Mouse (Mus musculus) hindbrain, embryonic 15.5 days (tissue): ENCODE measurements around the gene Fpgt. TPM values are rescaled to one million over a fixed set of nuclear protein-coding genes. Genes with fewer than 3 reads are reported as not detected.
A peak's percentile ranks its signal among the peaks of the same experiment; 100 is the strongest.

Experiments used
- ATAC-seq: fragments of 200-750 bp; cut with Nextera tagmentation; 2 replicates; pipeline ENCODE4 v1.8.0; 2017; ENCODE audit warnings: low read depth, moderate number of reproducible peaks, moderate TSS enrichment; ENCODE audit not compliant: low FRiP score
- H3K27ac ChIP-seq: fragments of 300-500 bp; sonication (generic); replicated peaks from 2 replicates; pipeline ENCODE4 v1.5.1; 2015; ENCODE audit warnings: mild to moderate bottlenecking, inconsistent platforms
- H3K27me3 ChIP-seq: fragments of 300-500 bp; sonication (generic); 2 replicates; pipeline ENCODE4 v1.6.1; 2015; ENCODE audit warnings: control low read depth, inconsistent platforms
- H3K36me3 ChIP-seq: fragments of 300-500 bp; sonication (generic); 2 replicates; pipeline ENCODE4 v1.6.1; 2015; ENCODE audit warnings: control low read depth, inconsistent platforms
- H3K4me1 ChIP-seq: fragments of 300-500 bp; sonication (generic); replicated peaks from 2 replicates; pipeline ENCODE4 v1.6.1; 2015; ENCODE audit warnings: control low read depth, inconsistent platforms
- H3K4me2 ChIP-seq: fragments of 300-500 bp; sonication (generic); 2 replicates; pipeline ENCODE4 v1.6.1; 2015; ENCODE audit warnings: moderate library complexity, mild to moderate bottlenecking, inconsistent platforms
- H3K4me3 ChIP-seq: fragments of 300-500 bp; sonication (generic); 2 replicates; pipeline ENCODE4 v1.5.1; 2015; ENCODE audit warnings: mild to moderate bottlenecking, inconsistent platforms
- H3K9ac ChIP-seq: fragments of 300-500 bp; sonication (generic); 2 replicates; pipeline ENCODE4 v1.6.1; 2015; ENCODE audit warnings: inconsistent platforms
- H3K9me3 ChIP-seq: fragments of 300-500 bp; sonication (generic); 2 replicates; pipeline ENCODE4 v1.6.1; 2016; ENCODE audit warnings: control low read depth, inconsistent platforms
- WGBS: fragments of 180-500 bp; shearing (Covaris S2); methylation state at CpG from one replicate; pipeline ENCODE4 v1.1.7; 2015; 5-methylcytosine and 5-hydroxymethylcytosine counted together
- polyA plus RNA-seq: library from polyadenylated mRNA; unstranded; fragments of >200 nt; fragmentation: Nextera tagmentation; extraction: Ambion mirVana; gene quantifications from 2 replicates; pipeline ENCODE4 v1.2.1, GENCODE M21; 2015

Gene Fpgt
- polyA plus RNA-seq, result 19.0 and 19.3 TPM in 2 replicates

DNA sequence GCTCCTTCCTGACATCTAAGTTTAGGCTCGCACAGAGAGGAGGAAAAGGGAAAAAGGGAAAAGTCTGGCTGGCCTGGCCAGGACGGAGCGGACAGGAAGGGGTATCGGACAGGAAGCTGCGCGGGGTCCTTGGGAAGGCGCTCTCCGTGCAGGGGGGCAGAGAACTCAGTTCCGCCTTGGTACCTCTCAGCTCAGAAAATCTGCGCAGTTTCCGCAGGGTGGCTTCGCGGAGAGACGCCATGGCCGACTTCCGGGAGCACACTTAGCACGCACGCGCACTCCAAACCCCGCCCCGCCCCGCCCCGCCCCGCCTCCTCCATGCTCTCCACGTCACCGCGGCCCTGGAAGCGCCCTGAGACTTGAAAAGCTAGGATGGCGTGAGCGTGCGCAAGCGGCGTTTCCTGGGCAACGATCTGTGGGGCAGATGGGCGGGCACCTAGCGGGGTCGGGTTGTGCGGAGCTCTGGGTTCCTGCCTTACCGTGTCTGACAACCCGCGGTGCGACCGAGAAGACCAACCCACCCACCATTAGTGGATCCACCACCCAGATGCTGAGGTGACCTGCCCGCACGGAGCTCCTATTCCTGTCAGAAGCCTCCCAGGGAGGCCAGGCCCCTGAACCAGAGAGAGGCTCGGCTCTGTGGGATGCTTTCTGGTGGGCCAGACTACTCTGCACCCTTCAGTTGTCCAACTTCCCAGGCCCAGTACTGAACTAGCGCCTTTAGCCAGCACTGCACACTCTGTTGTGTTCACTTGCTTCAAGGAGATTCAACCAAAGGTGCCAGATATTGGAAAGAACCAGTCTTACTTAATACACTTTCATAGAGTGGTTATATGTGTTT lies at the start of gene Fpgt, which contains the start of gene Lrriq3:
TSS of gene Fpgt (minus strand) at position 288 of the 841 bp plus-strand sequence.
TSS of gene Lrriq3 (plus strand) at position 319 of the 841 bp plus-strand sequence.
- under 1% methylated on average over 47 of the region's 47 CpGs for WGBS
- Histone ChIP-seq H3K4me3 (peak within 1 kb of the TSS; percentile 63), H3K27ac (peak within 1 kb of the TSS; percentile 90), H3K9ac (peak within 1 kb of the TSS; percentile 84), H3K4me1 (peaks cover 12% of the 10 kb centered on the region), H3K4me2 (peak within 1 kb of the TSS; percentile 76), H3K27me3 (no peaks in the 10 kb centered on the region), H3K36me3 (no peaks in the 10 kb centered on the region), H3K9me3 (no peaks in the 10 kb centered on the region)
- ATAC-seq, result peak; percentile 99

GRCm38 (mm10) chr3:155141047-155141446 lies 47.8 kb upstream of the Fpgt start:
- no peak for ATAC-seq
- Histone ChIP-seq H3K36me3 (no peaks in the 10 kb centered on the region), H3K4me3 (no peak overlapping the region), H3K27me3 (no peaks in the 10 kb centered on the region), H3K27ac (no peak overlapping the region), H3K4me1 (no peaks in the 10 kb centered on the region), H3K9me3 (no peaks in the 10 kb centered on the region), H3K4me2 (no peak overlapping the region), H3K9ac (no peak overlapping the region)
- 94% methylated on average over 11 of the region's 11 CpGs for WGBS

DNA sequence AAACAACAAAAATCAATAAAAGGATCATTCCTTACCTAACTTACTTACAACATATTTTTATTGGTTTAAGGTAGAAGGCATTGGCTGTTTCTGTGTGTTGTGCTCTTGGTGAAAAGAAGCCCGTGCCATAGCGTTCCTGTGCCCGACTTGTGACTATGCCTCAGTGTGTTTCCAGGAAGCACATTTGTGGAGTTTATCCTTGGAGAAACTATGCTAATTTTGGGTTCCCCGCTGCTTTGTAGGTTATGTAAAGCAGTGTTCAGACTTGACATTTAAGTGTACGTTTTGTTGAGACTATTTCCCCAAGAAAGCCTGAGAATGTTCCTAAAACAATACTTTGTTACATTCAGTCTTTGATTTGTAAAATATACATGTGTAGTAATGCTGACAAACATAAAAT lies 44.5 kb upstream of the Fpgt start:
- no peak overlapping the region for H3K4me2 ChIP-seq
- H3K4me1 ChIP-seq, result no peaks in the 10 kb centered on the region
- no peak overlapping the region for H3K27ac ChIP-seq
- ATAC-seq, result no peak
- no peak overlapping the region for H3K9ac ChIP-seq
- H3K27me3 ChIP-seq, result no peaks in the 10 kb centered on the region
- H3K36me3 ChIP-seq, result no peaks in the 10 kb centered on the region
- no peaks in the 10 kb centered on the region for H3K9me3 ChIP-seq
- H3K4me3 ChIP-seq, result no peak overlapping the region
- 81% methylated on average over 5 of the region's 5 CpGs for WGBS

DNA sequence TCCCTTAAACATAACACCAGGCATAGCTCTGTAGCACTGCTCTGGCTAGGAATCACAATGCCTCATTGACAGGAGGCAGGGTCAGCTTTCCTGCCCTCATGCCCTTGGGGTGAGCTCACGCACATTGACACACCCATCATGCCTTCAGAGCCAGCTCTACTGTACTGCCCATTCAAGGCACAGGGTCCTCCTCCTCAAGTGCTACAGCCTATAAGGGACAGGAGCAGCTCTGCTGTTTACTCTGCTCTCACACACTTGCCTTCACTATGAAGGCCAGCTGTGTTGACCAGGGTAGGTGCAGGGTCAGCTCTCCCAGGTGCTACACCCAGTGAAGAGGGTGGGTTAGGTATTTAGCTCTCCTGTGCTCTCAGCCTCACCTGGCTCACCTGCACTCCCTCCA lies 12.8 kb upstream of the Fpgt start:
- Histone ChIP-seq H3K9me3 (no peaks in the 10 kb centered on the region), H3K9ac (no peak overlapping the region), H3K27ac (no peak overlapping the region), H3K27me3 (no peaks in the 10 kb centered on the region), H3K4me2 (no peak overlapping the region), H3K4me1 (no peaks in the 10 kb centered on the region), H3K36me3 (no peaks in the 10 kb centered on the region), H3K4me3 (no peak overlapping the region)
- 83% methylated on average over 1 of the region's 1 CpGs for WGBS
- no peak for ATAC-seq

- 100% methylated on average over 1 of the region's 1 CpGs for WGBS
Measured at GRCm38 (mm10) chr3:155099266-155099665, 6.1 kb upstream of the Fpgt start.

DNA sequence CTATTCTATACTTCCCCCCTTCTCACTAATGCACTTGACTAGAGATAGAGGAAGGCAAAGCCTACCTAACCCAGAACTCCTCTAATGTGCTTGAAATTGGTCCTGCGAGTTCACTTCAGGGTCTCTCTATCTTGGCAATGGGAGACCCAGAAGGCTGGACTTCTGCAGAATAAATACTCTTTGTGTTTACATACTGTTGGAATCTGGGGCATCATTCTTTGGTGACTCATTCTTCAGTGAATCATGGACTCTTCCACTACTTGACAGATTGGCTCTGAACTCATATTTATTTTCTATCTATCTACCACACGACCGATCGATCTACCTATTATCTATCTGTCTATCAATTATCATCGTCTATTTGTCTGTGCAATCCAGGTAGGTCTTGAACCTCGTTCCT lies 1.1 kb downstream of the Fpgt start:
- no peak for ATAC-seq
- WGBS, result 96% methylated on average over 6 of the region's 6 CpGs
- no peaks in the 10 kb centered on the region for H3K27me3 ChIP-seq
- no peaks in the 10 kb centered on the region for H3K9me3 ChIP-seq
- peaks cover 12% of the 10 kb centered on the region for H3K4me1 ChIP-seq
- no peak overlapping the region for H3K27ac ChIP-seq
- peak overlapping the region; percentile 63; the same call in 1 of the 2 replicates for H3K4me3 ChIP-seq
- H3K36me3 ChIP-seq, result peaks cover 8% of the 10 kb centered on the region
- H3K9ac ChIP-seq, result no peak overlapping the region
- H3K4me2 ChIP-seq, result peak overlapping the region; percentile 76

More at GRCm38 (mm10) chr3:155099266-155099665, 6.1 kb upstream of the Fpgt start:
- Histone ChIP-seq H3K27ac (no peak overlapping the region), H3K27me3 (no peaks in the 10 kb centered on the region), H3K4me3 (no peak overlapping the region), H3K36me3 (no peaks in the 10 kb centered on the region), H3K4me1 (no peaks in the 10 kb centered on the region), H3K9me3 (no peaks in the 10 kb centered on the region), H3K9ac (no peak overlapping the region), H3K4me2 (no peak overlapping the region)
- ATAC-seq, result no peak

GRCm38 (mm10) chr3:155077908-155078307 lies 15.3 kb downstream of the Fpgt start:
- 86% methylated on average over 4 of the region's 4 CpGs for WGBS
- ATAC-seq, result no peak
- Histone ChIP-seq H3K9ac (no peak overlapping the region), H3K4me1 (no peaks in the 10 kb centered on the region), H3K36me3 (no peaks in the 10 kb centered on the region), H3K27me3 (no peaks in the 10 kb centered on the region), H3K4me3 (no peak overlapping the region), H3K4me2 (no peak overlapping the region), H3K27ac (no peak overlapping the region), H3K9me3 (no peaks in the 10 kb centered on the region)

GRCm38 (mm10) chr3:155059449-155059822 lies 33.8 kb downstream of the Fpgt start:
- Histone ChIP-seq H3K4me1 (no peaks in the 10 kb centered on the region), H3K4me2 (no peak overlapping the region), H3K27ac (no peak overlapping the region), H3K9me3 (no peaks in the 10 kb centered on the region), H3K36me3 (no peaks in the 10 kb centered on the region), H3K9ac (no peak overlapping the region), H3K27me3 (no peaks in the 10 kb centered on the region), H3K4me3 (no peak overlapping the region)
- no peak for ATAC-seq

DNA sequence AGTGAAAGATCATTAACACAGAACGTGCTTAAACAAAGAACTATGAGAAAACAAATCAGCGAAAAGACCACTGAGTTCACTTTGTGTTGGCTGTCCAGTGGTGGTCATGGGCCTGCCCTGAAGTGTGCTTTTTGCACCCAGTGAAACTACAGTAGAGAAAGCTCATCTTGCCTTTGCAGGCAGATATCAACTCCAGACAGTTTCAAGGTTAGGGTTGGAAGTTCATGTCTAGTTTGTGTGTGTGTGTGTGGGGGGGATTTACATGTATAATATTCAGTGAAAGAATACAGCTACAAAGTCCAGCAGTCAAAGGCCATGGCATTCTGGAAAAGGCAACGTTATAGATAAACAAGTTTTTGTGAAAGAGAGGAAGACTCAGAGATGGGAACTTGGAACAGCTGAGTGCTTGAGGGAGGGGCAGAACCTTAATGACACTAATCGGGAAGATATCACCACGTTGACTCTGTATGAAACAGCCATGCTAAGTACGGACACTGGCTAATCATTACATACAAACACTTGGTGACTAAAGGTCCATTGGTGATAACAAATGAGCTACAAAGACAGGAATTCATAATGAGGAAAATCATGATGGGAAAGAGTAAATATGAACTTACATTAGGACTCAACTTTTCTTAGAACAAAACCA lies 34.3 kb downstream of the Fpgt start:
- WGBS, result 79% methylated on average over 6 of the region's 6 CpGs
- H3K27me3 ChIP-seq, result no peaks in the 10 kb centered on the region
- H3K9me3 ChIP-seq, result no peaks in the 10 kb centered on the region
- H3K4me3 ChIP-seq, result no peak overlapping the region
- no peak overlapping the region for H3K27ac ChIP-seq
- no peak overlapping the region for H3K9ac ChIP-seq
- H3K4me2 ChIP-seq, result no peak overlapping the region
- no peak for ATAC-seq
- no peaks in the 10 kb centered on the region for H3K36me3 ChIP-seq
- no peaks in the 10 kb centered on the region for H3K4me1 ChIP-seq

GRCm38 (mm10) chr3:155057566-155057965 lies 35.6 kb downstream of the Fpgt start:
- Histone ChIP-seq H3K36me3 (no peaks in the 10 kb centered on the region), H3K9ac (no peak overlapping the region), H3K27ac (no peak overlapping the region), H3K4me1 (no peaks in the 10 kb centered on the region), H3K4me2 (no peak overlapping the region), H3K4me3 (no peak overlapping the region), H3K27me3 (no peaks in the 10 kb centered on the region), H3K9me3 (no peaks in the 10 kb centered on the region)
- no peak for ATAC-seq

DNA sequence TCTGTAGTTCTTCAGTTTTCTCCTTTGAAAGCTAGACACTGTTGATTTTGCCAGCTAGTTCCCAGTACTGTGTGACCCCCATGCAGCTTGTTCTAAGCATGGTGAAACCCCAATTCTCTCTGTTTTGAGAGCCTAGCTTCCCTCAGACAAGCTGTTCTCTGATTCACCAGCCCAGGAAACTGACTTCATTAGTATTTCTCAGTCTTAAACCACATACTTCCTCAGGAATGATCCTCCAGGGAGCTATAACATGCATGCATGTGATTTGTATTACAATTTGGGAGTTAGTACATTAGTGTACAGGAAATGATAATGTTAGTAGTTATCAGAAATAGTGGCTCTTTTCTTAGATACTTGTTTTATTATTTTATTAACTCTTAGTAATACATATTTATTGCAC lies 36.6 kb downstream of the Fpgt start:
- Histone ChIP-seq H3K4me1 (no peaks in the 10 kb centered on the region), H3K9ac (no peak overlapping the region), H3K27ac (no peak overlapping the region), H3K36me3 (no peaks in the 10 kb centered on the region), H3K9me3 (no peaks in the 10 kb centered on the region), H3K4me2 (no peak overlapping the region), H3K27me3 (no peaks in the 10 kb centered on the region), H3K4me3 (no peak overlapping the region)
- no peak for ATAC-seq

- H3K27ac ChIP-seq, result no peak within 1 kb of the TSS
- WGBS, result 79% methylated on average over 6 of the region's 6 CpGs
- no peaks in the 10 kb centered on the region for H3K27me3 ChIP-seq
- H3K4me2 ChIP-seq, result no peak within 1 kb of the TSS
- H3K36me3 ChIP-seq, result no peaks in the 10 kb centered on the region
- no peaks in the 10 kb centered on the region for H3K4me1 ChIP-seq
- no peaks in the 10 kb centered on the region for H3K9me3 ChIP-seq
- no peak for ATAC-seq
- no peak within 1 kb of the TSS for H3K4me3 ChIP-seq
- H3K9ac ChIP-seq, result no peak within 1 kb of the TSS
Measured at GRCm38 (mm10) chr3:155055231-155055916, 37.8 kb downstream of the Fpgt start, which contains the start of gene Tnni3k. Gene Tnni3k (minus strand): TSS chr3:155055407.
